Mouse (Mus musculus) urinary bladder, adult 18-20 months (tissue): Measurements from ENCODE around the gene Zdbf2.
"Not testable (repeated sequence)": the region's sequence is repeated elsewhere in the genome, so short reads cannot be mapped to it uniquely, and the experiment has no call there.

Source experiments
- DNase-seq, 2 experiments: peaks; one replicate each; pipeline ENCODE4 v3.0.0; 2022; ENCODE audit warnings: low spot score in 2 of 2, mixed read lengths in 2 of 2

Zdbf2 gene

GRCm38 (mm10) chr1:63263671-63264070, 9.4 kb upstream of the Zdbf2 start:
- no peak for DNase-seq

GRCm38 (mm10) chr1:63265461-63265860, 7.6 kb upstream of the Zdbf2 start:
- no peak for DNase-seq

- no peak for DNase-seq
Measured at GRCm38 (mm10) chr1:63266121-63266520, 6.9 kb upstream of the Zdbf2 start.

- DNase-seq, result no peak
Measured at GRCm38 (mm10) chr1:63266716-63267115, 6.3 kb upstream of the Zdbf2 start.

GRCm38 (mm10) chr1:63272125-63272675, 865 bp upstream of the Zdbf2 start:
- no peak for DNase-seq

- no peak for DNase-seq
Measured at GRCm38 (mm10) chr1:63273339-63273951, 380 bp downstream of the Zdbf2 start.

GRCm38 (mm10) chr1:63274046-63274730, 1.1 kb downstream of the Zdbf2 start:
- DNase-seq, result no peak

GRCm38 (mm10) chr1:63278106-63278505, 5.0 kb downstream of the Zdbf2 start:
- DNase-seq, result no peak

- DNase-seq, result no peak
Measured at GRCm38 (mm10) chr1:63293965-63294364, 20.9 kb downstream of the Zdbf2 start.

GRCm38 (mm10) chr1:63309661-63310060, 36.6 kb downstream of the Zdbf2 start:
- DNase-seq, result no peak

GRCm38 (mm10) chr1:63323565-63324132, 50.6 kb downstream of the Zdbf2 start:
- DNase-seq, result not testable (repeated sequence)
